Mouse (Mus musculus): Measurements from ENCODE around the gene Smarcb1. TPM values are rescaled to one million over a fixed set of nuclear protein-coding genes. Genes with fewer than 3 reads are reported as not detected.
A peak's percentile ranks its signal among the peaks of the same experiment; 100 is the strongest.

Smarcb1 gene
- polyA plus RNA-seq (2015; fragmentation: Nextera tagmentation; extraction: Ambion mirVana): 325 and 342 TPM in 2 replicates

GRCm38 (mm10) chr10:75921026-75921725 is at the start of gene Smarcb1:
Smarcb1 (minus strand) TSS chr10:75921617.
- Histone ChIP-seq H3K27ac (ENCODE audit: low read length) (peak within 1 kb of the TSS; percentile 96), H3K36me3 (ENCODE audit: control insufficient read depth, insufficient read depth) (peaks cover 2% of the 10 kb centered on the region; the same call in 1 of the 2 replicates), H3K9me3 (ENCODE audit: control insufficient read depth, low read length) (no peaks in the 10 kb centered on the region), H3K4me3 (replicated peaks; ENCODE audit: low read length) (peak within 1 kb of the TSS; percentile 79), H3K4me2 (ENCODE audit: low read length) (peak within 1 kb of the TSS; percentile 85), H3K9ac (replicated peaks; ENCODE audit: low read depth, low read length) (peak within 1 kb of the TSS; percentile 89), H3K4me1 (replicated peaks; ENCODE audit: control insufficient read depth, insufficient read depth, low read length) (peaks cover 36% of the 10 kb centered on the region), H3K27me3 (replicated peaks; ENCODE audit: control insufficient read depth, insufficient read depth, low read length) (no peaks in the 10 kb centered on the region)
- ATAC-seq: peak; percentile 92
- WGBS: under 1% methylated on average over 76 of the region's 76 CpGs

GRCm38 (mm10) chr10:75954381-75954811 is 33.0 kb upstream of the Smarcb1 start, which contains the start of gene Gm5134:
Gm5134 (plus strand) TSS chr10:75954514.
- Histone ChIP-seq H3K9me3 (ENCODE audit: control insufficient read depth, low read length) (no peaks in the 10 kb centered on the region), H3K9ac (replicated peaks; ENCODE audit: low read depth, low read length) (no peak within 1 kb of the TSS), H3K4me2 (ENCODE audit: low read length) (peak within 1 kb of the TSS; percentile 30), H3K27ac (ENCODE audit: low read length) (no peak within 1 kb of the TSS), H3K27me3 (replicated peaks; ENCODE audit: control insufficient read depth, insufficient read depth, low read length) (peaks cover 10% of the 10 kb centered on the region; the same call in 1 of the 2 replicates), H3K4me1 (replicated peaks; ENCODE audit: control insufficient read depth, insufficient read depth, low read length) (peaks cover 8% of the 10 kb centered on the region), H3K4me3 (replicated peaks; ENCODE audit: low read length) (peak within 1 kb of the TSS; percentile 13), H3K36me3 (ENCODE audit: control insufficient read depth, insufficient read depth) (no peaks in the 10 kb centered on the region)
- 0 out of 2 replicates have a peak, but pooled peaks have one; percentile 6 for ATAC-seq
- WGBS: 30% methylated on average over 20 of the region's 20 CpGs

GRCm38 (mm10) chr10:75951424-75952050 is 30.1 kb upstream of the Smarcb1 start:
- peaks cover 8% of the 10 kb centered on the region for H3K4me1 ChIP-seq (replicated peaks; ENCODE audit: control insufficient read depth, insufficient read depth, low read length)

GRCm38 (mm10) chr10:75950791-75951210 is 29.4 kb upstream of the Smarcb1 start:
- H3K4me1 ChIP-seq (replicated peaks; ENCODE audit: control insufficient read depth, insufficient read depth, low read length): peaks cover 8% of the 10 kb centered on the region
- peak overlapping the region; percentile 50 for H3K9ac ChIP-seq (replicated peaks; ENCODE audit: low read depth, low read length)
- H3K4me2 ChIP-seq (ENCODE audit: low read length): peak overlapping the region; percentile 65
- 3% methylated on average over 23 of the region's 23 CpGs for WGBS
- peak; percentile 59 for ATAC-seq
- H3K9me3 ChIP-seq (ENCODE audit: control insufficient read depth, low read length): no peaks in the 10 kb centered on the region
- H3K36me3 ChIP-seq (ENCODE audit: control insufficient read depth, insufficient read depth): no peaks in the 10 kb centered on the region
- H3K27me3 ChIP-seq (replicated peaks; ENCODE audit: control insufficient read depth, insufficient read depth, low read length): peaks cover 12% of the 10 kb centered on the region; the same call in 1 of the 2 replicates
- no peak overlapping the region for H3K27ac ChIP-seq (ENCODE audit: low read length)
- peak overlapping the region; percentile 36 for H3K4me3 ChIP-seq (replicated peaks; ENCODE audit: low read length)

More at GRCm38 (mm10) chr10:75951424-75952050, 30.1 kb upstream of the Smarcb1 start:
- H3K27ac ChIP-seq (ENCODE audit: low read length): no peak overlapping the region
- H3K9me3 ChIP-seq (ENCODE audit: control insufficient read depth, low read length): no peaks in the 10 kb centered on the region
- WGBS: 4% methylated on average over 13 of the region's 13 CpGs
- no peak overlapping the region; the same call in 1 of the 2 replicates for H3K9ac ChIP-seq (replicated peaks; ENCODE audit: low read depth, low read length)
- H3K4me3 ChIP-seq (replicated peaks; ENCODE audit: low read length): peak overlapping the region; percentile 36
- no peaks in the 10 kb centered on the region for H3K36me3 ChIP-seq (ENCODE audit: control insufficient read depth, insufficient read depth)
- H3K27me3 ChIP-seq (replicated peaks; ENCODE audit: control insufficient read depth, insufficient read depth, low read length): peaks cover 12% of the 10 kb centered on the region; the same call in 1 of the 2 replicates
- ATAC-seq: peak; percentile 31
- peak overlapping the region; percentile 65 for H3K4me2 ChIP-seq (ENCODE audit: low read length)

- WGBS: 85% methylated on average over 22 of the region's 22 CpGs
- no peak for ATAC-seq
Observed at GRCm38 (mm10) chr10:75949053-75950045, 27.9 kb upstream of the Smarcb1 start.

GRCm38 (mm10) chr10:75948079-75948478 is 26.7 kb upstream of the Smarcb1 start:
- H3K4me2 ChIP-seq (ENCODE audit: low read length): no peak overlapping the region
- H3K27ac ChIP-seq (ENCODE audit: low read length): no peak overlapping the region
- no peak for ATAC-seq
- H3K4me1 ChIP-seq (replicated peaks; ENCODE audit: control insufficient read depth, insufficient read depth, low read length): peaks cover 17% of the 10 kb centered on the region
- H3K9ac ChIP-seq (replicated peaks; ENCODE audit: low read depth, low read length): no peak overlapping the region
- no peaks in the 10 kb centered on the region for H3K9me3 ChIP-seq (ENCODE audit: control insufficient read depth, low read length)
- WGBS: 66% methylated on average over 5 of the region's 5 CpGs
- H3K27me3 ChIP-seq (replicated peaks; ENCODE audit: control insufficient read depth, insufficient read depth, low read length): peaks cover 10% of the 10 kb centered on the region; the same call in 1 of the 2 replicates
- H3K4me3 ChIP-seq (replicated peaks; ENCODE audit: low read length): no peak overlapping the region
- H3K36me3 ChIP-seq (ENCODE audit: control insufficient read depth, insufficient read depth): no peaks in the 10 kb centered on the region

More at GRCm38 (mm10) chr10:75949053-75950045, 27.9 kb upstream of the Smarcb1 start:
- H3K27ac ChIP-seq (ENCODE audit: low read length): no peak overlapping the region
- H3K9ac ChIP-seq (replicated peaks; ENCODE audit: low read depth, low read length): no peak overlapping the region
- no peak overlapping the region for H3K4me3 ChIP-seq (replicated peaks; ENCODE audit: low read length)
- no peaks in the 10 kb centered on the region for H3K9me3 ChIP-seq (ENCODE audit: control insufficient read depth, low read length)
- no peaks in the 10 kb centered on the region for H3K36me3 ChIP-seq (ENCODE audit: control insufficient read depth, insufficient read depth)
- H3K27me3 ChIP-seq (replicated peaks; ENCODE audit: control insufficient read depth, insufficient read depth, low read length): peaks cover 12% of the 10 kb centered on the region; the same call in 1 of the 2 replicates
- peaks cover 11% of the 10 kb centered on the region for H3K4me1 ChIP-seq (replicated peaks; ENCODE audit: control insufficient read depth, insufficient read depth, low read length)
- no peak overlapping the region for H3K4me2 ChIP-seq (ENCODE audit: low read length)

GRCm38 (mm10) chr10:75945896-75946295 is 24.5 kb upstream of the Smarcb1 start:
- peaks cover 7% of the 10 kb centered on the region; the same call in 1 of the 2 replicates for H3K27me3 ChIP-seq (replicated peaks; ENCODE audit: control insufficient read depth, insufficient read depth, low read length)
- H3K4me2 ChIP-seq (ENCODE audit: low read length): no peak overlapping the region
- no peak overlapping the region for H3K9ac ChIP-seq (replicated peaks; ENCODE audit: low read depth, low read length)
- H3K27ac ChIP-seq (ENCODE audit: low read length): no peak overlapping the region
- no peaks in the 10 kb centered on the region for H3K9me3 ChIP-seq (ENCODE audit: control insufficient read depth, low read length)
- 83% methylated on average over 7 of the region's 7 CpGs for WGBS
- ATAC-seq: no peak
- peaks cover 11% of the 10 kb centered on the region for H3K4me1 ChIP-seq (replicated peaks; ENCODE audit: control insufficient read depth, insufficient read depth, low read length)
- no peak overlapping the region for H3K4me3 ChIP-seq (replicated peaks; ENCODE audit: low read length)
- no peaks in the 10 kb centered on the region for H3K36me3 ChIP-seq (ENCODE audit: control insufficient read depth, insufficient read depth)

- H3K9ac ChIP-seq (replicated peaks; ENCODE audit: low read depth, low read length): no peak overlapping the region
- 93% methylated on average over 7 of the region's 7 CpGs for WGBS
Observed at GRCm38 (mm10) chr10:75945213-75945612, 23.8 kb upstream of the Smarcb1 start.

More at GRCm38 (mm10) chr10:75945213-75945612, 23.8 kb upstream of the Smarcb1 start:
- Histone ChIP-seq H3K27ac (ENCODE audit: low read length) (no peak overlapping the region), H3K4me1 (replicated peaks; ENCODE audit: control insufficient read depth, insufficient read depth, low read length) (peaks cover 8% of the 10 kb centered on the region), H3K36me3 (ENCODE audit: control insufficient read depth, insufficient read depth) (no peaks in the 10 kb centered on the region), H3K4me3 (replicated peaks; ENCODE audit: low read length) (no peak overlapping the region), H3K27me3 (replicated peaks; ENCODE audit: control insufficient read depth, insufficient read depth, low read length) (peaks cover 7% of the 10 kb centered on the region; the same call in 1 of the 2 replicates), H3K4me2 (ENCODE audit: low read length) (no peak overlapping the region), H3K9me3 (ENCODE audit: control insufficient read depth, low read length) (no peaks in the 10 kb centered on the region)
- no peak for ATAC-seq

All from forebrain, embryonic 16.5 days (tissue).